Mouse (Mus musculus) T-cell, adult 2 months (primary cell): Measurements from ENCODE around the gene Nr3c2.
A peak's percentile ranks its signal among the peaks of the same experiment; 100 is the strongest.

Experiments used
- DNase-seq: peaks from one replicate; pipeline ENCODE4 v3.0.0; 2022; ENCODE audit warnings: low spot score

The Nr3c2 gene

GRCm38 (mm10) chr8:76899411-76900154 lies at the start of gene Nr3c2:
TSS of gene Nr3c2 (plus strand) at chr8:76899442.
- DNase-seq, result no peak

- no peak for DNase-seq
Measured at GRCm38 (mm10) chr8:76858534-76858933, 40.7 kb upstream of the Nr3c2 start.

- DNase-seq, result no peak
Measured at GRCm38 (mm10) chr8:76859709-76860108, 39.5 kb upstream of the Nr3c2 start.

GRCm38 (mm10) chr8:76863066-76863465 lies 36.2 kb upstream of the Nr3c2 start:
- no peak for DNase-seq

- no peak for DNase-seq
Measured at GRCm38 (mm10) chr8:76876809-76877208, 22.4 kb upstream of the Nr3c2 start.

DNA sequence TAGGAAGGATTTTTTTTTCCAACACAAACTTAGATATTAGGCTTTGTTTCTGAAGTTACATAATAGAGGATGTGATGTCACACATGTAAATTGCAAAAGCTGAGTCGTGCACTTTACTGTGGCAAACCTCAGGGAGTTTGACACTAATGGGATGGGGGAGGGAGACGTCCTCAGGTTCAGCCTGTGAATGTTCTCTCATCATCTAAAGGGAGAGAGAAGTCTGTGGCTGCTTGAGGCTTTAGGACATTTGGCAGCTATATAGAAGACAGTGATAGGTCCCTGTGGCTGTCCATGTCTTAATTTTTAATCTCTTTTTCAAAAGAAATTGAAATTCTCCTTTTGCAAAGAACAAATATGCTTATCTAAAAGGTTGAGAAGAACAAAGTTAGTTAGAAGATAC lies 2.2 kb upstream of the Nr3c2 start:
- DNase-seq, result no peak

DNA sequence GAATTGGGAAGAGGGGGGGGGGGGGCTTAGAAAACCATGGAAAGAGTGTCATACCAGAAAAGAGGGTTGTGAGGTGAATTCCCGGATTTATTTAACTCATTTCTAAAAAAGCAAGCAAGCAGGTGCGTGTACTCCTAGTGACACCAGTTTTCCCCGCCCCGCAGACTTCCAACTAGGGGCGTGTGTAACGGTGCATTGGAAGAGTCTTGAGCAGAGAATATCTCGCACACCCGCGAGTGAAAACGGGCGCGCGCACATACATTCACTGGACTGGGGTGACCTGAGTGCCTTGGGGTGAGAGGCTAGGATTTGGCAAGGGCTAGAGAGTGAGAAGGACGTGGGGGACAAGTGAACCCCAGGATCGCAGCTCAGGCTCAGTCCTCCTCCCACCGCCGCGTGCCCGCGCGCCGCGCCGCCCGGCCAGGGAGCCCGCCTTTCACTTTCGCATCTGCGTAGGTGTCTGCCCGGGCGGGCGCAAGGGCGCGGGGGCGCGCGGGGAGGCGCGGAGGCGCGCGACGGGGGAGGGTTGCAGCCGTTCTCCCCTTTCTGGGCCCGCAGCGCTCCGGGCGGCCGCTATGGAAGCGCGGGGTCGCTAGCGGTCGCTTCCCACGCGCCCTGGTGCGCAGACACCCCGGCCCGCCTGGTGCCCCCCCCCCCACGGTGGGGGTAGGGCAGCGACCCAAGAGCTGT lies 376 bp upstream of the Nr3c2 start:
- DNase-seq, result no peak

DNA sequence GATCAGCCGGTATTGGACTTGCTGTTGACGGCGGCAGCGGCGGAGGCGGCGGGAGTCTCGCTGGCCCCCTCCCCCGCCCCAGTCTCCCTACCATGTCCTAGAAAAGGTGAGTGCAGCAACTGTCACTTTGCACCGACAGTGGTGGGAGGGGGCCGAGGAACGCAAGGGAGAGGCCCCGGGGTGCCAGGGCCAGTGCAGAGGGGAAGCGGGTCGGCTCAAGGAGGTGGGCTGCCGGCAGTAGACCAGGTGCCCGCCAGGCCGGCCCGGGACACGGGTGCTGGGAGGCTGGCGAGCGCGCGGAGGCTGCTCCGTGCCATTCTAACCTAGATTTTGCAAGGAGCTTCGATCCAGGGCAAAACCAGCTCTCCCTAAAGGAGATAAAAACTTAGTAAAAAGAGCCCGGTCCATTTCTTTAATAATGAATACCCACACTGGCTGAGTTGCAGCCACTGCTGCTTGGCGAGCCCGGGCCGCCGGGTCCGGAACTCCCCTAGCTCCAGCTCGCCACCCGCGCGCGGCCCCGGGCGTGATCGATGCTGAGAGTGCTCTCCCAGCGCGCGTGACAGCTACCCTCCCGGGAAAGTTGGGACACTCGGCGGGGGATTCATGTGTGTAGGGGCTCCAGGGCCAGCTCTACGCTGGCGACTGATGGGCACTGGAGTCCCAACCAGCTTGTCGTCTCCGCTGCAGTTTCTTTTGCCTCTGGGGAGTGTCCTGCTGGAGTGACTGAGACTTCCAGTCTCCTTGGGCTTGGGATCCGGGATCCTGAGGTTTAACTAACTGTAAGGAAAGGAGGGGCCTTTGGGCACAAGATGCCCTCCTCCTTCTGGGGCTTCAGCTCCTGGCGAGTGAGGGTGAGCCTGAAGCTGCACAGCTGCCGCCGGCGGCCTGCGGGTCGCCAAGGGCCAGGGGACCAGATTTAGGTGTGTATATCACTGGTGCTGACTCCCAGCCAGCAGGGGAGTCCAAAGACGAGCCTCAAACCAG lies 1.2 kb downstream of the Nr3c2 start:
- DNase-seq, result no peak

- DNase-seq, result peak; percentile 51
Measured at GRCm38 (mm10) chr8:76901430-76902204, 2.4 kb downstream of the Nr3c2 start.

GRCm38 (mm10) chr8:76902205-76903078 lies 3.2 kb downstream of the Nr3c2 start:
- no peak for DNase-seq

- DNase-seq, result no peak
Measured at GRCm38 (mm10) chr8:76911206-76911605, 12.0 kb downstream of the Nr3c2 start.

GRCm38 (mm10) chr8:76912678-76913077 lies 13.4 kb downstream of the Nr3c2 start:
- DNase-seq, result no peak

- DNase-seq, result no peak
Measured at GRCm38 (mm10) chr8:76913207-76913606, 14.0 kb downstream of the Nr3c2 start.

DNA sequence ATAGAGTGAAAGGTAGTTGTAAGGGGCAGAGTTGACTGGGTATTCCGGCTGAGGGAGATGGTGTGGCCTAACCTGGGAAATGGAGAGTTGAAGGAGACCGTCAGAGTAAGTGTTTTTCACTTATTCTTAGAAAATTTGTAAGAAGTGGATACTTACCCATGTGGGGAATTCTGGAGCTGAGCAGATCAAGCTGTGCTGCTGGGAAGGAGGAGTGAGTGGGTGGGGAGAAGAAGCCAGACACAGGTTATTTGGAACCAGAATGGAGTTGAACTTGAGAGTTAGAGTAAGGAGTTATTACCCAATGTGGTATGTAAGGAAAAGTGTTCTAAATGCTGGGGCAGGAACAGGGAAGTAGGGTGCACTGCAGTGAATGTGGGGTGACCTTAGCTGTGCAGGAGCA lies 16.0 kb downstream of the Nr3c2 start:
- DNase-seq, result no peak

- DNase-seq, result no peak
Measured at GRCm38 (mm10) chr8:76919546-76919945, 20.3 kb downstream of the Nr3c2 start.

DNA sequence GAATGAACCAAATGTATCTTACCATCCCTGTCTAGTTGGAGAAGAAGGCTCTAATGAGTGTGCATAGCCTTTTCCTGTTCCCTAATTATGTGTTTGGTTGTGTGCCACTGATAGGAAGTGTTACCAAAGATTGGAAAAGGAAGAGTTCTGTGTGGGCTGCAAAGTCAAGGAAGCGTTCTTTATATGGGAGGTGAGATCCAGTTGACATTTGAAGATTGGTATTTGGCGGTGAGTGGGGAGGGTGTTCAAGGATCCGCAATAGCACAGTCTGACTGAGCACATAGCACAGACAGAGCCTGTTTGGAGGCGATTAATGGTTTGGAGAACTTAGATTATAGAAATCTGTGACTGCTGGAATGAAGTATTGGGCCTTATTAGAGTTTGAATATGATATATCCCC lies 24.9 kb downstream of the Nr3c2 start:
- DNase-seq, result no peak

GRCm38 (mm10) chr8:76928326-76928725 lies 29.1 kb downstream of the Nr3c2 start:
- no peak for DNase-seq

GRCm38 (mm10) chr8:76928808-76929207 lies 29.6 kb downstream of the Nr3c2 start:
- no peak for DNase-seq

GRCm38 (mm10) chr8:76965046-76965445 lies 65.8 kb downstream of the Nr3c2 start:
- DNase-seq, result no peak

DNA sequence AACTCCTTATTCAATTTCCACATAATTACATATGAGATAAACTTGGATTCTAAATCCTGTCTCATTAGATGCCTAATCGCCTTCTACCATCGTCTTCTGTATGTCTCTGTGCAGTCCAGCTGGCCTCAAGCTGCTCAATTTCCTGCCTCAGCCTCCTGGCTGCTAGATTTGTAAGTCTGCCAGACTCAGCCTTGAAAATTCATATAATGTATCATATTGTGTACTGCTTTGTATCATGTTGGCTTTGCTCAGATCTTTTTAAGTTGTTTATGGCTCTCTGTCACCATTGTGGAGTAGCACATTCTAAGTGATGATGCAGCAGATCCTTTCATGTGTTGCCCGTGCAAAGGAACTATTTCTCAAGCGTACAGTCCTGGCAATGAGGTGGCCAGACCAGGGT lies 71.9 kb downstream of the Nr3c2 start:
- DNase-seq, result no peak
